Mouse (Mus musculus) hindbrain, embryonic 15.5 days (tissue): Measurements from ENCODE around the gene Gm13124. TPM values are rescaled to one million over a fixed set of nuclear protein-coding genes. Genes with fewer than 3 reads are reported as not detected.
"Not testable (repeated sequence)": the region's sequence is repeated elsewhere in the genome, so short reads cannot be mapped to it uniquely, and the experiment has no call there.

Source experiments
- ATAC-seq: fragments of 200-750 bp; cut with Nextera tagmentation; 2 replicates; pipeline ENCODE4 v1.8.0; 2017; ENCODE audit warnings: low read depth, moderate number of reproducible peaks, moderate TSS enrichment; ENCODE audit not compliant: low FRiP score
- H3K27ac ChIP-seq: fragments of 300-500 bp; sonication (generic); replicated peaks from 2 replicates; pipeline ENCODE4 v1.5.1; 2015; ENCODE audit warnings: mild to moderate bottlenecking, inconsistent platforms
- H3K27me3 ChIP-seq: fragments of 300-500 bp; sonication (generic); 2 replicates; pipeline ENCODE4 v1.6.1; 2015; ENCODE audit warnings: control low read depth, inconsistent platforms
- H3K36me3 ChIP-seq: fragments of 300-500 bp; sonication (generic); 2 replicates; pipeline ENCODE4 v1.6.1; 2015; ENCODE audit warnings: control low read depth, inconsistent platforms
- H3K4me1 ChIP-seq: fragments of 300-500 bp; sonication (generic); replicated peaks from 2 replicates; pipeline ENCODE4 v1.6.1; 2015; ENCODE audit warnings: control low read depth, inconsistent platforms
- H3K4me2 ChIP-seq: fragments of 300-500 bp; sonication (generic); 2 replicates; pipeline ENCODE4 v1.6.1; 2015; ENCODE audit warnings: moderate library complexity, mild to moderate bottlenecking, inconsistent platforms
- H3K4me3 ChIP-seq: fragments of 300-500 bp; sonication (generic); 2 replicates; pipeline ENCODE4 v1.5.1; 2015; ENCODE audit warnings: mild to moderate bottlenecking, inconsistent platforms
- H3K9ac ChIP-seq: fragments of 300-500 bp; sonication (generic); 2 replicates; pipeline ENCODE4 v1.6.1; 2015; ENCODE audit warnings: inconsistent platforms
- H3K9me3 ChIP-seq: fragments of 300-500 bp; sonication (generic); 2 replicates; pipeline ENCODE4 v1.6.1; 2016; ENCODE audit warnings: control low read depth, inconsistent platforms
- WGBS: fragments of 180-500 bp; shearing (Covaris S2); methylation state at CpG from one replicate; pipeline ENCODE4 v1.1.7; 2015; 5-methylcytosine and 5-hydroxymethylcytosine counted together
- polyA plus RNA-seq: library from polyadenylated mRNA; unstranded; fragments of >200 nt; fragmentation: Nextera tagmentation; extraction: Ambion mirVana; gene quantifications from 2 replicates; pipeline ENCODE4 v1.2.1, GENCODE M21; 2015

The Gm13124 gene
- not detected in 2 replicates for polyA plus RNA-seq

GRCm38 (mm10) chr4:144565034-144565433, at the start of gene Gm13124:
Gm13124 (minus strand) TSS chr4:144565134.
- no peak within 1 kb of the TSS for H3K4me3 ChIP-seq
- H3K36me3 ChIP-seq, result no peaks in the 10 kb centered on the region
- no peak within 1 kb of the TSS for H3K27ac ChIP-seq
- no peak within 1 kb of the TSS for H3K4me2 ChIP-seq
- no peak for ATAC-seq
- no peak within 1 kb of the TSS for H3K9ac ChIP-seq
- H3K4me1 ChIP-seq, result no peaks in the 10 kb centered on the region
- H3K9me3 ChIP-seq, result peaks cover 25% of the 10 kb centered on the region; the same call in 1 of the 2 replicates
- H3K27me3 ChIP-seq, result no peaks in the 10 kb centered on the region
- WGBS, result 93% methylated on average over 1 of the region's 1 CpGs

- WGBS, result 76% methylated on average over 1 of the region's 1 CpGs
- Histone ChIP-seq H3K4me1 (no peaks in the 10 kb centered on the region), H3K27me3 (no peaks in the 10 kb centered on the region), H3K4me3 (no peak overlapping the region), H3K9ac (no peak overlapping the region), H3K36me3 (no peaks in the 10 kb centered on the region), H3K4me2 (no peak overlapping the region), H3K27ac (no peak overlapping the region), H3K9me3 (peaks cover 9% of the 10 kb centered on the region; the same call in 1 of the 2 replicates)
- no peak for ATAC-seq
Measured at GRCm38 (mm10) chr4:144614586-144614985, 49.7 kb upstream of the Gm13124 start.

DNA sequence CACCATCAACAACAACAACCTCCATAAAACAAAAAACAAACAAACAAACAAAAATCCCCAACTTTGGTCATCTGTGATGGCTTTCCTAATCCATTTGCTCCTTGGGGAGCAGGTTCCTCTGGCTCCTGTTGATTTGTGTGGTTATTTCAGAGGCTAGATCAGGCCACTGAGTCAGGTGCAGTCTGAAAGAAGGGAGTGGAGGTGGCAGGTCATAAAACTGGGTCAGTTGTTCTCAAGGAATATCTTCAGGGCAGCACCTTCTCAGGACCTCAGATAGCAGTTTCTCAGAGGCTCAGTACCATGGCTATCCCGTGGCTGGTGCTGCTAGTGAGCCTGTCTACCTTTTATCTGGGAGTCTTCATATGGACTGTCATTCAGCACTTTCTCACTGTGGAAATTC, 48.5 kb upstream of the Gm13124 start, which contains the start of gene Aadacl4:
Gene Aadacl4, plus strand, starts transcription at position 301 of the 400 bp plus-strand sequence.
- 62% methylated on average over 1 of the region's 1 CpGs for WGBS
- ATAC-seq, result no peak
- Histone ChIP-seq H3K9me3 (peaks cover 9% of the 10 kb centered on the region; the same call in 1 of the 2 replicates), H3K4me1 (no peaks in the 10 kb centered on the region), H3K4me3 (no peak within 1 kb of the TSS), H3K27ac (no peak within 1 kb of the TSS), H3K9ac (no peak within 1 kb of the TSS), H3K27me3 (no peaks in the 10 kb centered on the region), H3K4me2 (no peak within 1 kb of the TSS), H3K36me3 (no peaks in the 10 kb centered on the region)

DNA sequence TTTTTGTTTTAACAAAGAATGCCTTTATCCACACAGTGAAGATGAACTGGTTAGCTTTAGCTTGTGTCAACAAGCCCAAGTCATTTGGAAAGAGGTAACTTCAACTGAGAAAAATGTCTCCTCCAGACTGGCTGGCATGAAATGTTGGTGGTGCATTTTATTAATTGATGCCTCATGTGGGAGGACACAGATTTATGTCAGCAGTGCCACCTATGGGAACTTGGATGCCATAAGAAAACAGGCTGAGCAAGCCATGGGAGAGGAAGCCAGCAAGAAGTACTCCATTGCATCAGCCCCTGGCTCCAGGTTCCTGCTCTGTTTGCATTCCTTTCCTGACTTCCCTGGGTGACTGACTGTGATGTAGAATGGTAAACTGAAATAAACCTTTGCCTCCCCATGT, 27.9 kb upstream of the Gm13124 start:
- peaks cover 6% of the 10 kb centered on the region; the same call in 1 of the 2 replicates for H3K9me3 ChIP-seq
- H3K27ac ChIP-seq, result no peak overlapping the region
- no peak for ATAC-seq
- H3K4me1 ChIP-seq, result no peaks in the 10 kb centered on the region
- H3K27me3 ChIP-seq, result no peaks in the 10 kb centered on the region
- no peak overlapping the region for H3K4me2 ChIP-seq
- no peak overlapping the region for H3K4me3 ChIP-seq
- H3K36me3 ChIP-seq, result no peaks in the 10 kb centered on the region
- H3K9ac ChIP-seq, result no peak overlapping the region

- H3K4me1 ChIP-seq, H3K4me3 ChIP-seq, H3K9ac ChIP-seq, H3K36me3 ChIP-seq, H3K27ac ChIP-seq, H3K27me3 ChIP-seq, ATAC-seq, H3K4me2 ChIP-seq: not testable (repeated sequence)
- H3K9me3 ChIP-seq, result peaks cover 22% of the 10 kb centered on the region
- 87% methylated on average over 13 of the region's 16 CpGs for WGBS
Measured at GRCm38 (mm10) chr4:144586207-144586606, 21.3 kb upstream of the Gm13124 start.

- H3K4me1 ChIP-seq, result no peaks in the 10 kb centered on the region
- H3K4me3 ChIP-seq, result no peak overlapping the region
- H3K27ac ChIP-seq, result no peak overlapping the region
- H3K27me3 ChIP-seq, result no peaks in the 10 kb centered on the region
- peaks cover 28% of the 10 kb centered on the region; the same call in 1 of the 2 replicates for H3K9me3 ChIP-seq
- no peak for ATAC-seq
- no peaks in the 10 kb centered on the region for H3K36me3 ChIP-seq
- H3K9ac ChIP-seq, result no peak overlapping the region
- H3K4me2 ChIP-seq, result no peak overlapping the region
Measured at GRCm38 (mm10) chr4:144567752-144568151, 2.8 kb upstream of the Gm13124 start.

DNA sequence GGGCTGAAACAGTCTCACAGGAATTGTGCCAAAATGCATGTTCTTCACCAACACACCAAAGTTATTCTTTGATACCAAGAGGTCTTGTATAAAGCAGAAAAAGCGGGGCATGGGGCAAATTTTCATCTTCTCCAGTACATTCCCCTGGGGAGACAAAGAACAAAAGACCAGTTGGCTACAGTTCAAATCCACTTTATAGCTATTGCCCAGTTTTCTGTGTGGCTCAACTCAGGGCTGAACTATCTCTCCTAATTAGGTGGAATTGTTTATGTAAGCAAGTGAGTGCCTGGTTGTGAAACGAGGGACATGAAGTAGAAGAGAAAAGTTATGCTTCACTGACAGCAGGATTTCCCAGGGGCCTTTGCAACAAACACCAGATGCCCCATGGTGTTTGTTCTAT, 3.7 kb downstream of the Gm13124 start:
- WGBS, result 71% methylated on average over 2 of the region's 2 CpGs
- no peaks in the 10 kb centered on the region for H3K36me3 ChIP-seq
- no peak for ATAC-seq
- H3K4me3 ChIP-seq, result no peak overlapping the region
- peaks cover 17% of the 10 kb centered on the region; the same call in 1 of the 2 replicates for H3K9me3 ChIP-seq
- H3K9ac ChIP-seq, result no peak overlapping the region
- H3K4me1 ChIP-seq, result no peaks in the 10 kb centered on the region
- no peak overlapping the region for H3K27ac ChIP-seq
- H3K4me2 ChIP-seq, result no peak overlapping the region
- no peaks in the 10 kb centered on the region for H3K27me3 ChIP-seq

- H3K27ac ChIP-seq, result no peak overlapping the region
- H3K36me3 ChIP-seq, result no peaks in the 10 kb centered on the region
- H3K27me3 ChIP-seq, result no peaks in the 10 kb centered on the region
- no peak overlapping the region for H3K4me2 ChIP-seq
- H3K4me1 ChIP-seq, result no peaks in the 10 kb centered on the region
- no peak for ATAC-seq
- H3K9ac ChIP-seq, result no peak overlapping the region
- no peak overlapping the region for H3K4me3 ChIP-seq
- H3K9me3 ChIP-seq, result peaks cover 27% of the 10 kb centered on the region; the same call in 1 of the 2 replicates
Measured at GRCm38 (mm10) chr4:144559792-144560191, 5.1 kb downstream of the Gm13124 start.

DNA sequence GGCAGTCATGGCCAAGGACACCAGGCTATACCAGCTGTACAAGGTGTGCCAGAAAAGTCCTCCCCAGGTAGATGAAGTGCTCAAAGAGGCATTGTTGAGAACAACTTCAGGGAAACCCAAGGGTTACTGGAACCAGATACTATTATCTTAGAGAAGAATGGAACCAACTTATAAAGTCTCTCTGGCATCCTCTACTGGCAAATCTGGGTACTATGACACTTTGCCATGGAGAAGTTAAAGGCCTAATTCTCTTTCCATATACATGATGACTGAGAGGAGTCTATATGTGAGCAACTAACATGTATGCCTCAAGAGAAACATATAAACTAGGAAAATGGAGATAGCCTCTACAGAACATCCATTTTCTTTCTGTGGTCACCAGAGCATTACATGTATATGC, 13.8 kb downstream of the Gm13124 start:
- H3K4me3 ChIP-seq, result no peak overlapping the region
- H3K9me3 ChIP-seq, result peaks cover 28% of the 10 kb centered on the region; the same call in 1 of the 2 replicates
- H3K4me1 ChIP-seq, result no peaks in the 10 kb centered on the region
- H3K4me2 ChIP-seq, result no peak overlapping the region
- no peak for ATAC-seq
- no peak overlapping the region for H3K27ac ChIP-seq
- no peaks in the 10 kb centered on the region for H3K36me3 ChIP-seq
- no peak overlapping the region for H3K9ac ChIP-seq
- no peaks in the 10 kb centered on the region for H3K27me3 ChIP-seq

- not testable (repeated sequence) for H3K4me3 ChIP-seq, H3K27ac ChIP-seq, H3K4me1 ChIP-seq, H3K9ac ChIP-seq, H3K4me2 ChIP-seq, ATAC-seq, H3K27me3 ChIP-seq, H3K36me3 ChIP-seq
- WGBS, result 93% methylated on average over 13 of the region's 13 CpGs
- H3K9me3 ChIP-seq, result peaks cover 23% of the 10 kb centered on the region
Measured at GRCm38 (mm10) chr4:144545339-144545738, 19.6 kb downstream of the Gm13124 start.

DNA sequence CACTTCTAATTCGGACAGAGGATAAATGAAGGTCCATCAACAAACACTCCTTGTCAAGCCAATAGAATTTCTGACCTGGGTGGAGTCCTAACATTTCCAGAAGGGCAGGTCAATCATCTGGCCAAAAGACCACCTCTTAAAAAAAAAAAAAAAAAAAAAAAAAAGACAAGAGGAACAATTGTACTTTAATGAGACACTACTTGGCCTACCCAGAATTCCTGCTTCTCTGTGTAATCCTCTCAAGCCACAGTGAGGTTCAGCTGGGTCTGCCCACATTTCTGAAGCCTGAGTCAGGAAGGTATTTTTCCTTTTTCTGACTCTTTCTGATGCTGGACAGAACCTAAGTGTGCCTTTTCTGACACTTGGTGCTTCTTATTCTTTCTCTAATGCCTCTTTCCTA, 20.2 kb downstream of the Gm13124 start:
- 79% methylated on average over 1 of the region's 1 CpGs for WGBS
- H3K36me3 ChIP-seq, result no peaks in the 10 kb centered on the region
- H3K9ac ChIP-seq, result no peak overlapping the region
- peaks cover 23% of the 10 kb centered on the region for H3K9me3 ChIP-seq
- H3K27me3 ChIP-seq, result no peaks in the 10 kb centered on the region
- H3K4me3 ChIP-seq, result no peak overlapping the region
- H3K27ac ChIP-seq, result no peak overlapping the region
- no peaks in the 10 kb centered on the region for H3K4me1 ChIP-seq
- no peak overlapping the region for H3K4me2 ChIP-seq
- ATAC-seq, result no peak

GRCm38 (mm10) chr4:144519522-144519921, 45.4 kb downstream of the Gm13124 start, which contains the start of gene 9430007A20Rik:
9430007A20Rik (plus strand) TSS chr4:144519822.
- H3K4me2 ChIP-seq, result no peak within 1 kb of the TSS
- H3K27ac ChIP-seq, result no peak within 1 kb of the TSS
- H3K4me1 ChIP-seq, result no peaks in the 10 kb centered on the region
- H3K4me3 ChIP-seq, result no peak within 1 kb of the TSS
- H3K9ac ChIP-seq, result no peak within 1 kb of the TSS
- 79% methylated on average over 5 of the region's 5 CpGs for WGBS
- ATAC-seq, result no peak
- peaks cover 13% of the 10 kb centered on the region; the same call in 1 of the 2 replicates for H3K9me3 ChIP-seq
- H3K36me3 ChIP-seq, result no peaks in the 10 kb centered on the region
- H3K27me3 ChIP-seq, result no peaks in the 10 kb centered on the region

GRCm38 (mm10) chr4:144506518-144506917, 58.4 kb downstream of the Gm13124 start:
- Histone ChIP-seq H3K36me3 (no peaks in the 10 kb centered on the region), H3K27me3 (no peaks in the 10 kb centered on the region), H3K9ac (no peak overlapping the region), H3K4me1 (no peaks in the 10 kb centered on the region), H3K27ac (no peak overlapping the region), H3K4me3 (no peak overlapping the region), H3K4me2 (no peak overlapping the region), H3K9me3 (peaks cover 7% of the 10 kb centered on the region; the same call in 1 of the 2 replicates)
- ATAC-seq, result no peak
- 84% methylated on average over 1 of the region's 1 CpGs for WGBS
